In the genomic region with DNA sequence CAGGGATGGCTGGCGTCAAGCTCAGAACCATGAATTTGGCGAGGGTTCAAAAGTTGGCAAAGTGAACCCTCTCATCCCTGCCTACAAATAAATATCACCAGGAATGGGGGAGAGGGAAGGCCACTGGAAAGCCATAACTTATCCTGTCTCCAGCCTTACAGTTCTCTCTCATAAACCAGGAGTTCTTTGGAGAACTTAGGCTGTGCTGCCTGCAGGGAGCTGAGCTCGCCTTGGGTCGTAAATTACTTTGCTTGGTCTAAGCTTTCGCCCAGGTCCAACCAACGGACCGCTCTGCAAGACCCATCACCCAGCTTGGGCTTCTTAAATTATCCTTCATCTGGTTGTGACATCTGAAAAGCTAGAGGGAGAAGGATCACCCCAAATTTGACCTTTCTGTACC, we compare ENCODE assay signal across 22 mouse cellular contexts.
A peak's percentile ranks its signal among the peaks of the same experiment; 100 is the strongest.
DNase-seq lines count a peak whose midpoint lies in the region; ATAC-seq and TF ChIP-seq lines count a peak whose summit lies in the region.
"Had no signal": no experiment of that assay in that cellular context is flagged by ENCODE, and none has a peak within 500 bp of the region (broad histone marks: within the 10 kb centered on the region; RNA-seq: fewer than 3 reads in every experiment).

No protein-coding gene starts in this region.

- no peak for DNase-seq in heart, postnatal 10 days
- no peak for DNase-seq in lung, embryonic 14.5 days
- DNase-seq in lung, adult 18-20 months: no peak
- DNase-seq in embryonic facial prominence, embryonic 14.5 days (ENCODE audit: low spot score): no peak
- peak; percentile 74 for DNase-seq in mesoderm, embryonic 11.5 days (ENCODE audit: low read depth, low spot score)
- DNase-seq in spleen, postnatal 4 days (ENCODE audit: low spot score in 2 of 2): no peak
- DNase-seq: adrenal gland, postnatal 14 days; cerebellum, adult 11-12 months; cerebellum, postnatal 25 days; heart, postnatal 14 days; kidney, adult 11 months; lung, postnatal 14 days had no signal

- no peaks in the 10 kb centered on the region for H3K27me3 ChIP-seq in heart, embryonic 13.5 days (replicated peaks)
- H3K27me3 ChIP-seq in lung, embryonic 14.5 days (ENCODE audit: insufficient read depth, low read length): no peaks in the 10 kb centered on the region
- H3K27me3 ChIP-seq in embryonic facial prominence, embryonic 14.5 days (replicated peaks; ENCODE audit: control insufficient read depth, insufficient read depth, low read length): no peaks in the 10 kb centered on the region
- H3K27me3 ChIP-seq: hindbrain, embryonic 15.5 days; liver, embryonic 15.5 days; neural tube, embryonic 12.5 days; Patski had no signal

- intact Hi-C loops in heart, postnatal 10 days (cut with DNase I): loop anchor here (5.0 to 10.0 kb wide), 2 partner anchors 112 to 195 kb away; no protein-coding TSS in a partner anchor

- H3K36me3 ChIP-seq in heart, embryonic 13.5 days: no peaks in the 10 kb centered on the region
- no peaks in the 10 kb centered on the region for H3K36me3 ChIP-seq in lung, embryonic 14.5 days (ENCODE audit: insufficient read depth)
- H3K36me3 ChIP-seq in embryonic facial prominence, embryonic 14.5 days (ENCODE audit: control insufficient read depth, insufficient read depth, low read length): no peaks in the 10 kb centered on the region
- H3K36me3 ChIP-seq: hindbrain, embryonic 15.5 days; liver, embryonic 15.5 days; neural tube, embryonic 12.5 days had no signal

- H3K4me3 ChIP-seq in heart, embryonic 13.5 days: no peak overlapping the region
- H3K4me3 ChIP-seq in lung, embryonic 14.5 days (ENCODE audit: low read depth, low read length): no peak overlapping the region
- no peak overlapping the region for H3K4me3 ChIP-seq in embryonic facial prominence, embryonic 14.5 days (ENCODE audit: low read depth, low read length)
- H3K4me3 ChIP-seq: forebrain, embryonic 13.5 days; hindbrain, embryonic 15.5 days; layer of hippocampus, adult 2 months; liver, embryonic 15.5 days; megakaryocyte, embryonic 14.5 days; neural tube, embryonic 12.5 days had no signal

- H3K27ac ChIP-seq in heart, embryonic 13.5 days (replicated peaks): peak overlapping the region; percentile 63
- H3K27ac ChIP-seq in lung, embryonic 14.5 days (ENCODE audit: low read depth): peak overlapping the region; percentile 9; the same call in 1 of the 2 replicates
- H3K27ac ChIP-seq in embryonic facial prominence, embryonic 14.5 days (replicated peaks; ENCODE audit: low read depth, low read length): peak overlapping the region; percentile 80
- H3K27ac ChIP-seq: forebrain, embryonic 13.5 days; hindbrain, embryonic 15.5 days; layer of hippocampus, adult 2 months; liver, embryonic 15.5 days; neural tube, embryonic 12.5 days had no signal

- H3K4me1 ChIP-seq in heart, embryonic 13.5 days: peaks cover 8% of the 10 kb centered on the region; the same call in 1 of the 2 replicates
- H3K4me1 ChIP-seq in lung, embryonic 14.5 days (ENCODE audit: insufficient read depth): peaks cover 15% of the 10 kb centered on the region; the same call in 1 of the 2 replicates
- peaks cover 11% of the 10 kb centered on the region for H3K4me1 ChIP-seq in embryonic facial prominence, embryonic 14.5 days (ENCODE audit: control insufficient read depth, insufficient read depth, low read length)
- H3K4me1 ChIP-seq: forebrain, embryonic 13.5 days; hindbrain, embryonic 15.5 days; liver, embryonic 15.5 days had no signal

- no peaks in the 10 kb centered on the region for H3K9me3 ChIP-seq in heart, embryonic 13.5 days
- H3K9me3 ChIP-seq in lung, embryonic 14.5 days (ENCODE audit: low read depth, low read length): no peaks in the 10 kb centered on the region
- no peaks in the 10 kb centered on the region for H3K9me3 ChIP-seq in embryonic facial prominence, embryonic 14.5 days (ENCODE audit: control insufficient read depth, low read length)
- H3K9me3 ChIP-seq: forebrain, embryonic 13.5 days; hindbrain, embryonic 15.5 days; liver, embryonic 15.5 days; megakaryocyte, embryonic 14.5 days; neural tube, embryonic 12.5 days had no signal

- 77% methylated on average over 7 of the region's 7 CpGs for WGBS in heart, embryonic 13.5 days
- WGBS in lung, embryonic 14.5 days: 57% methylated on average over 7 of the region's 7 CpGs
- 65% methylated on average over 7 of the region's 7 CpGs for WGBS in embryonic facial prominence, embryonic 14.5 days

- no peak overlapping the region for H3K4me2 ChIP-seq in heart, embryonic 13.5 days
- no peak overlapping the region for H3K4me2 ChIP-seq in lung, embryonic 14.5 days
- no peak overlapping the region for H3K4me2 ChIP-seq in embryonic facial prominence, embryonic 14.5 days (ENCODE audit: low read depth, low read length)
- H3K4me2 ChIP-seq: forebrain, embryonic 13.5 days; hindbrain, embryonic 15.5 days; liver, embryonic 15.5 days; neural tube, embryonic 12.5 days had no signal

- no peak for ATAC-seq in heart, embryonic 13.5 days (ENCODE audit: extremely low read depth, insufficient number of reproducible peaks, low FRiP score, low TSS enrichment)
- ATAC-seq in lung, embryonic 14.5 days (ENCODE audit: insufficient read depth): no peak
- ATAC-seq in embryonic facial prominence, embryonic 14.5 days (ENCODE audit: low read depth): no peak
- ATAC-seq: activated CD4-positive, CD25-positive, alpha-beta regulatory T cell, adult 4 months; forebrain, embryonic 13.5 days; midbrain, embryonic 16.5 days; Patski had no signal

- no peak overlapping the region for H3K9ac ChIP-seq in heart, embryonic 13.5 days
- no peak overlapping the region for H3K9ac ChIP-seq in lung, embryonic 14.5 days
- H3K9ac ChIP-seq in embryonic facial prominence, embryonic 14.5 days (ENCODE audit: low read depth, low read length): no peak overlapping the region
- H3K9ac ChIP-seq: forebrain, embryonic 13.5 days; hindbrain, embryonic 15.5 days; liver, embryonic 15.5 days; neural tube, embryonic 12.5 days had no signal

- TF ChIP-seq CTCF in lung, embryonic 14.5 days (IDR thresholded peaks at IDR 0.05; ENCODE audit: low read depth): no peak

Comparison
In these comparisons a context has a peak if more than half of its experiments do, and no peak if none do; other contexts are left out.
1. H3K27ac ChIP-seq: peak in every context shown above with its lines; median percentile 80 in embryonic facial prominence, embryonic 14.5 days; 63 in heart, embryonic 13.5 days; 9 in lung, embryonic 14.5 days.